Mouse (Mus musculus) neural tube, embryonic 10.5 days (tissue): ENCODE data around the gene Dyrk3.

Source experiments
- DNase-seq: peaks from one replicate; pipeline ENCODE4 v3.0.0-alpha.2; 2017; ENCODE audit warnings: low spot score; ENCODE audit errors: extremely low spot score

The Dyrk3 gene

GRCm38 (mm10) chr1:131112576-131112975 lies 25.6 kb downstream of the Dyrk3 start:
- DNase-seq, result no peak

DNA sequence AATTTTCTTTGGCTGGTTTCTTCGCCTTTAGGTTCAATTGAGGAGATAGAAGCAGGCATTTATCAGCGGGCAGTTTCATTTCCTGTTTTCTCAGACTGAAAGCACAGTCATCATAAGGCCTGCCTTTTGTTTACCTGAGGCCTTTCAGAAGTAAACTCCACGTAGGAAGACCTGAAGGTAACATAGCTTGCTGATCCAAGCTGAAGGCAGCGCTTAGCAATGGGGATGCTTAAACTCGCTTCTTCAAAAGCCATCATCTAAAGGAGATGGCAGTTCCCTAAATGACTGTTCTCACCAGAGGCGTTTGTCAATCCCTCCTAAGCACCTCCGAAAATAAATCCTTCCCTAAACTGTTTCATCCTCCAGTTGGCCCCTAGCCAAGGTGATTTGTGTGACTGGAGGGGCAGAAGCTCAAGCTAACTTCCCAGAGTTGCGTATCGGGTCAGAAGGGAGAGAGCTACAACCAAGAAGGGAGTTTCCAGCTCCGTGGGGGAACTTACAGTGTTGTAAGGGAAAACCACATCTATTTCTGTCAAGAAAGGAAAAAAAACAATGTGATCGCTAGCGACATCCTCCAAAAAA lies 27.5 kb downstream of the Dyrk3 start:
- no peak for DNase-seq

GRCm38 (mm10) chr1:131107575-131108308 lies 30.4 kb downstream of the Dyrk3 start:
- no peak for DNase-seq

DNA sequence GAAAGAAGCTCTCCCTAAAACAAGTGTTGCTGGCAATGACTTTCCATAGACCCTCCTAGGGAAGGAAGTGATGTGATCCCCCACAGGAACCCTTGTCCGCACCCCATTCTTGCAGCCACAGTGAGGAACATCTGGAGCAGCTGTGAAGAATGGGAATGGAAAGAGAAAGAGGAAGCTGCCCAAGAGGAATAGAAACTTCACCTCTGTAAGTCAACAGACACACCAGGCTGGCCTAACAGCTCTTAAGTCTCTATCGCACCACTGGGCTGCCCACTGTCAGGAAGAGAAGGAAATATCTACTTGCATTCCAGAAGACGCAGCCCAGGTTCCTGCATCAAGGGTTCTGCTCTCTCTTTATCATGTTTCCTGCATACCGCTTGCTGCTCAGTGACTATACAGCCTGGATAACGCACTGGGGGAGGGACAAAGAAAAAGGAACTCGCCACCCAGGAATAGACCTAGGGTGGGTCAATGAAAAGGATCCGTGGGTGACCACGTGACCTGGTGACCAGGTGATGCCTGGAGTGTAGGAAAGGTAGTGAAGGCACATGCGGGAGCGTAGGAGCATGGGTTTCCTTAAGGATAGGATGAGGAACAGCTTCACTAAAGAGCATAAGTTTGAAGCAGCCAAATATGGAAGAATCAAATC lies 34.2 kb downstream of the Dyrk3 start:
- no peak for DNase-seq

- no peak for DNase-seq
Observed at GRCm38 (mm10) chr1:131100808-131101207, 37.3 kb downstream of the Dyrk3 start.

DNA sequence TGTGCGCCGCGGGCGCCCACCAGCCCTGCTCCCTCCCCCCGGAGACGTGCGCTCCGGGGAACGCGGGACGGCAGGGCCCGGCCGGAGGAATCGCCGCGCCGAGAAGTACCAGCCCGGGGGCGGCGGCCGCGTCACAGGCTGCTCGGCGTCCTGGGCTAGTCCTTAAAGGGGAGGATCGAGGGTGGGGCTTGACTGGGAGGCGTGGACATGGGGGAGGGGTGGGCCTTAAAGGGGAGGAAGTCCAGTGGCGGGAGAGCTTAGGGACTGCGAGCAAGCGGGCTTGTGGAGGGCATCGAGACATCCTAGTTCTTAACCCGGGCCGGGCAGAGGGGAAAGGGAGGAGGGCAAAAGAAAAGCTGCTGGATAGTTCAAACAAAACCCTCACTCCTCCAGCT lies 40.4 kb downstream of the Dyrk3 start, which contains the start of gene Mapkapk2:
Mapkapk2 (minus strand) TSS at position 127 of the 395 bp plus-strand sequence.
- peak; percentile 97 for DNase-seq

DNA sequence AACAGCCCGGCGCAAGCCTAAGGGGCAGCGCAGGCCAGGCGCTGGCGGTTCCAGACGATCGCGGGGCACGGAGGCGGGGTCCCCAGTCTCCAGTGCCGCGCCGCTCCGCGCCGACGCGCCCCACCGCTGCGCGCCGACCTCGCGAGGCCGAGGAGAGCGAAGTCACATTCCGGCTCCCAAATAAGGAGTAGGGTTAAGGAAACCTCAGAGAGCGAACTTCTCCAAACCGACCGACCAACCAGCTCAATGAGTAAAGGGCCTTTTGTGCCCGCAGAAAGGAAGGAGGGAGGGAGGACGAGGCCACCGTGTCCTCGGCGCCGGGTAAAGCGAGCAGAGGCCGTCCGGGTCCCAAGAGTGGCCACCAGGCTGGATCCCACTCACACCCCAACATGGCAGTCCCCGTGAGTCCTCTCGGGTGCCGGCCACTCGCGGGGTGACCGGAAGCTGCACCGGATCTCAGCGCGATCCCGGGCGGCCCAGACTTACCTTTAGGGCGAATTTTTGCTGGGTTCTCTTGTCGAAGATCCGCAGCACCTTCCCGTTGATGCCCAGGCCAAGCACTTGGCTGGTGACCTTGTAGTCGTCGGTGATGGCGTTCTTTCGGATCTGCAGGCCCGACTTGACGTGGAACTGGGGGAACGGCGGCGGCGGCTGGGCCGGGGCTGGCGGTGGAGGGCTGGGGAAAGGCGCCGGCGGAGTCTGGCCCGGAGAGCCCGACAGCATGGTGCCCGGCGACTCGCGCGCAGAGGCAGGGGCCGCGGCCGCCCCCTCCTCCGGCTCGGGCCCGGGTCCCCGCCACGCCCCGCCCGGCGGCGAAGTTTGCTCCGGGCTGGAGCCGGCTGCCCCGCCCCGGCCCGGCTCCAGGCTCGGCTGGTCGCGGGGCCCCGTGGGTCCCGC lies 41.1 kb downstream of the Dyrk3 start:
- peak; percentile 75 for DNase-seq

DNA sequence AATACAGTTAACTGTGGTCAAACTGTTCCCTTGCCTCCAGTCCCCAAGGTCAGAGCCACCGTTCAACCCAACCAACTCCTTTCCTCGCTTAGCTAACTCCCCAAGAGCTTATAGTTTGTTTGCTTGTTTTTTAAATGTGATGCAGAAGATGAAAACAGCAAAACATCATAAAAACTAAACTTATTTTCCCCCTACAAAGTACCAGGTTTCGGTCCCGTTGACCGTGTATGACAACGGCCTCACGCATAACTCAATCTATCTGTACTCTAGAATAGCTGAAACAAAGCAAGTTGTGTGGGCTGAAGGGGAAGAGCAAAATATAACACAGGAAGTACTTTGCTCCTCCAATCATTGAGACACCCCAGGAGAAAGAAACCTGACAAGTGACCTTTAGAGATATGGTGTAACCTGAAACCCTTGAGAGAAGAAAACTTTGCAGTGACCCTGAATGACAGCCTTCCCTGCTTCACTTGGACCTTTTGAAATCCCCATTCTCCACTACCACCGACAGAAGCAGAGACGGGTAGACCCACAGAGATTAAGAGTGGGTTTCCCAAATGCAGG lies 41.9 kb downstream of the Dyrk3 start:
- no peak for DNase-seq

- DNase-seq, result no peak
Observed at GRCm38 (mm10) chr1:131095574-131095973, 42.6 kb downstream of the Dyrk3 start.

- no peak for DNase-seq
Observed at GRCm38 (mm10) chr1:131093889-131094288, 44.3 kb downstream of the Dyrk3 start.

GRCm38 (mm10) chr1:131092846-131093245 lies 45.3 kb downstream of the Dyrk3 start:
- DNase-seq, result no peak

GRCm38 (mm10) chr1:131092173-131092572 lies 46.0 kb downstream of the Dyrk3 start:
- DNase-seq, result no peak

DNA sequence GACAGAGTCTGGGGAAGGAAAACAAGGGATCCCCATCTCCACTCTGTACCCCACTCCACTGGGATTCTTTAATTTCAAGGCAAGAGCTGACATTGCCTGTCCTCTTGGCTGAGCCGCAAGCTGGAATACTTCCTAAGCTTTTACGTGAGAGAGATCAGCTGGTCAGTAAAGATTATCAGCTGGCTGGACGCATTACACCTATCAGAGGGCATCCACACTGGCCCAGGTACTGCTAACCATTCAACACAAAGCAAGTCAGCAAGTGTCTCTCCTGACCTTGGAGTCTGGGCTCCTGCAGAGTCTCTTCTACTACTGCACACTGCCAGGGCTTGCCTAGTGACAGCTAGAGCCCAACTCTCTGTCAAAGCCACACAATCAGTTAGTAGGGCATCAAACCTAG lies 46.7 kb downstream of the Dyrk3 start:
- no peak for DNase-seq

DNA sequence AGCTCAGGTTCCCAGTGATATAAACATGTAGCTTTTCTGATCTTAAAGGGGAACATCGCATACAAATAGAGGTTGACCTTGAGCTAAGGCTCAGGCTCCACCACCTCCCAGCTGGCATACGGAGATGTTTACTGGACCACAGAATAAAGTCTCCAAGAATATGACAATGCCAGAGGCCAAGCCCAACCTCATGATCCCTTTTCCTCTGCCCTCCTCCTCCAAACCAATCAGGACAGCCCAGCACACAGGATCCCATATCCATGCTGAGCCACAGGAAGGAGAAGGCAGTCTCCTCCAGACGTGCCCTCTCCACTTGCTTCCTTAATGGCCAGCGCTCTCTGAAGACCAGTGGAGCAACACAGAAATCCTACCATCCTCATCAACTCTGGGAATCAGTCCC lies 47.3 kb downstream of the Dyrk3 start:
- DNase-seq, result no peak

DNA sequence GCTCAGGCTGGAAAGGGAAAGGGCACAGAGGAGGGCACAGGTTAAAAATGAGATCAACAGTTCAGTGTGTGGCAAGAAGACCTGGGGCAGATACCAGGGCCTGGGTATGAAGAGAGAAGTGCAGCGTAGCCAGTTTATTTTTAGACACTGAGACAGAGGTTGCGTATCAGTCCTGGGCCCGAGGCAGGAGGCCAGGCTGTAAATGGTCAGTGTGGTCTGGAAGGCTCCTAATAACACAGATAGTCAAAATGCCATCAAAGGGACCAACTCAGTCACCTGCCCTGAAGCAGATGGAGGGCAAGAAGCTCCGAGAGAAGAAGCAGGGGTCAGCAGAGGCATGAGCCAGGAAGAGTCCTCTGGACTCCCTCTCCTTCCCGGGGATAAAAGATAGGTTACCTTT lies 47.9 kb downstream of the Dyrk3 start:
- no peak for DNase-seq

GRCm38 (mm10) chr1:131089525-131090127 lies 48.5 kb downstream of the Dyrk3 start:
- DNase-seq, result no peak

- no peak for DNase-seq
Observed at GRCm38 (mm10) chr1:131088547-131088946, 49.6 kb downstream of the Dyrk3 start.

DNA sequence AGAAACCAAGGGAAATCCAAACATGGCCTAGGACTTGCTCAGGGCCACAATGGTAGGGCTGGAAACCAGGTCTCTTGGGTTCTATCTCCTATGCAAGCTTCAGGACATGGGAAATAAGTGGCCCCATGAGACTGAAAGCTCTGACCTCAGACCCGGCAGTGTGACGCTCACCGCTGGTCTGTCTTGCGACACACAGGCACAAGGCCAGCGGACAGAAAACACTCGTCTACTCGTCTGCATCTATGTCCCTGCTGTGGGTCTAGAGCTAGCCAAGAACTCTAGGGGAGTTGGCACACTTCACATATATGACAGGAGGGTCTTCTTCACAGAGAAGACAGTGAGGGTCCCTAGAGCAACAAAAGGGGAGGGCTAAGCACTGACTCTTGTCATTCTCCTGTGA lies 51.2 kb downstream of the Dyrk3 start:
- DNase-seq, result no peak

DNA sequence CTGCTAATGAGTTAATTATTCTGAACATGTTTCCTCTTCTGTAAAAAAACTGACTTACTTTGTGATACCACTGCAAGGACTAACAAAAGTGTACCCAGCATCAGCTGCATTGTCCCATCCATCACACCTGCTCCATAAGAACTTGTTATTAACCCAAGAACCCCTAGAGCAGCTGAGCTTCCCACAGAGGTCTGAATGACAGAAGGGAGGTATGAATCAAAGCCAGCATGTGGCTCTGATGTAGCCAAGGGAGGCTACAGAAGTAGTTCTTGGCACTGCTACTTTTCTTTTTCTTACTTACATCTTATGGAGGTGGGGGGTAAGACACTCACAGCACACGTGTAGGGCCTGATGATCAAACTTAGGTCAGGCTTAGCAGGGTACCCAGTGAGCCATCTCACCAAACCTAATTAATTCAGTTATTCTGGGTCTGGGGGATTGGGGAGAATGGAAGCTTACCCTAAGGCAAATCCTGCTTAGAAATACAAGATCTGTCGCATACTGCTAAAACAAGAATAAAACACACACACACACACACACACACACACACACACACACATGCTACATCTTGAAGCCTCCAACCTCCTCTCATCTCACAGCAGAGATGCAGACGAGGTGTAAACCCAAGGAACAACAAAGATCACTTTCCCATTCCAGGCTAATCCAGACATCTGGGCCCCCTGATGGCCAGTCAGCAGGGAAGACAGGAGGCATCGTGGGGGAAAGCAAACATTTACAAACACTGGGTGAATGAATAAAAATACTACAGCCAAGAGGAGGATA lies 52.0 kb downstream of the Dyrk3 start:
- DNase-seq, result no peak

DNA sequence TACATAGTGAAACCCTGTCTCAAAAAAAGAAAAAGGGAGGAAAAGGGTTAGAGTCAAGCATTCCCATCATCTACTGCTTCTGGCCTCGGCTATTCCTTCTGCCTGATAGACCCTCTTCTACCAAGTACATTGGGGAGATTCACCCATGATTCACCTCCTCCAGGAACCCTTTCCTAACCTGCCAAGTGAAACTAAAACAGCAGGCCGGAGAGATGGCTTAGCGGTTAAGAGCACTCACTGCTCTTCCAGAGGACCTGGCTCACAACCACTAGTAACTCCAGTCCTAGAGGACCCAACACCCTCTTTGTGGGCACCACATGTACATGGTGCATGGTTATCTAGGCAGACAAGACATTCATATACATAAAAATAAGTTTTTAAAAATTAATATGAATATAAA lies 52.9 kb downstream of the Dyrk3 start:
- no peak for DNase-seq
